Mouse (Mus musculus) neural tube, embryonic 14.5 days (tissue): ENCODE results near the gene Nrip3. TPM values are rescaled to one million over a fixed set of nuclear protein-coding genes. Genes with fewer than 3 reads are reported as not detected.

ENCODE experiments used
- ATAC-seq: fragments of 200-750 bp; cut with Nextera tagmentation; 2 replicates; pipeline ENCODE4 v1.8.0; 2017; ENCODE audit warnings: low read depth, mild to moderate bottlenecking, moderate TSS enrichment, moderate library complexity
- H3K27ac ChIP-seq: fragments of 300-500 bp; sonication (generic); 2 replicates; pipeline ENCODE4 v1.5.1; 2014; ENCODE audit warnings: low read depth, mild to moderate bottlenecking, control low read depth, low read length, moderate library complexity, mixed read lengths
- H3K27me3 ChIP-seq: fragments of 300-500 bp; sonication (generic); 2 replicates; pipeline ENCODE4 v1.6.1; 2014; ENCODE audit warnings: low read length; ENCODE audit not compliant: control insufficient read depth, insufficient read depth
- H3K36me3 ChIP-seq: fragments of 300-500 bp; sonication (generic); 2 replicates; pipeline ENCODE4 v1.6.1; 2014; ENCODE audit warnings: low read length, mixed read lengths; ENCODE audit not compliant: control insufficient read depth, insufficient read depth
- H3K4me1 ChIP-seq: fragments of 300-500 bp; sonication (generic); 2 replicates; pipeline ENCODE4 v1.6.1; 2014; ENCODE audit warnings: low read length; ENCODE audit not compliant: control insufficient read depth, insufficient read depth
- H3K4me2 ChIP-seq: fragments of 300-500 bp; sonication (generic); 2 replicates; pipeline ENCODE4 v1.6.1; 2014; ENCODE audit warnings: mild to moderate bottlenecking, low read depth, low read length, control low read depth
- H3K4me3 ChIP-seq: fragments of 300-500 bp; sonication (generic); 2 replicates; pipeline ENCODE4 v1.5.1; 2014; ENCODE audit warnings: low read depth, low read length, control low read depth, mixed read lengths
- H3K9ac ChIP-seq: fragments of 300-500 bp; sonication (generic); replicated peaks from 2 replicates; pipeline ENCODE4 v1.6.1; 2014; ENCODE audit warnings: low read depth, mild to moderate bottlenecking, control low read depth, low read length, mixed read lengths
- H3K9me3 ChIP-seq: fragments of 300-500 bp; sonication (generic); 2 replicates; pipeline ENCODE4 v1.6.1; 2016; ENCODE audit warnings: low read length; ENCODE audit not compliant: control insufficient read depth
- WGBS: fragments of 180-500 bp; shearing (Covaris S2); extraction: QIAGEN DNeasy Blood & Tissue Kit; methylation state at CpG from one replicate; pipeline ENCODE4 v1.1.7; 2014; 5-methylcytosine and 5-hydroxymethylcytosine counted together
- polyA plus RNA-seq: library from polyadenylated mRNA; unstranded; fragments of >200 nt; fragmentation: Nextera tagmentation; extraction: Ambion mirVana; gene quantifications from 2 replicates; pipeline ENCODE4 v1.2.1, GENCODE M21; 2014

Gene Nrip3
- polyA plus RNA-seq, 1 experiment from 2014 or later = 17.0 TPM

- no peaks in the 10 kb centered on the region; the same call in 1 of the 2 replicates for H3K27me3 ChIP-seq
- H3K4me2 ChIP-seq = peak within 1 kb of the TSS; percentile 92
- peak; percentile 90 for ATAC-seq
Measured at GRCm38 (mm10) chr7:109752008-109752925, 29.6 kb downstream of the Nrip3 start, which contains the start of gene Tmem9b. Gene Tmem9b, minus strand, starts transcription at chr7:109752875.

GRCm38 (mm10) chr7:109751427-109752007 is 30.3 kb downstream of the Nrip3 start:
- Histone ChIP-seq H3K27ac (peak overlapping the region; percentile 88), H3K36me3 (peaks cover 12% of the 10 kb centered on the region), H3K4me3 (peak overlapping the region; percentile 92), H3K4me2 (peak overlapping the region; percentile 92), H3K4me1 (peaks cover 17% of the 10 kb centered on the region), H3K9ac (peak overlapping the region; percentile 92), H3K27me3 (no peaks in the 10 kb centered on the region; the same call in 1 of the 2 replicates), H3K9me3 (no peaks in the 10 kb centered on the region)
- ATAC-seq = peak; percentile 16
- 6% methylated on average over 13 of the region's 13 CpGs for WGBS

More at GRCm38 (mm10) chr7:109752008-109752925, 29.6 kb downstream of the Nrip3 start, which contains the start of gene Tmem9b:
- Histone ChIP-seq H3K27ac (peak within 1 kb of the TSS; percentile 88), H3K9ac (peak within 1 kb of the TSS; percentile 92), H3K9me3 (no peaks in the 10 kb centered on the region), H3K4me3 (peak within 1 kb of the TSS; percentile 92), H3K36me3 (0 out of 2 replicates have a peak, but pooled peaks cover 5% of the 10 kb centered on the region), H3K4me1 (peaks cover 17% of the 10 kb centered on the region)
- WGBS = under 1% methylated on average over 74 of the region's 74 CpGs

GRCm38 (mm10) chr7:109747747-109748146 is 34.1 kb downstream of the Nrip3 start:
- H3K4me3 ChIP-seq = no peak overlapping the region
- H3K4me1 ChIP-seq = peaks cover 8% of the 10 kb centered on the region
- no peaks in the 10 kb centered on the region; the same call in 1 of the 2 replicates for H3K27me3 ChIP-seq
- no peak overlapping the region for H3K9ac ChIP-seq
- no peak overlapping the region for H3K27ac ChIP-seq
- peaks cover 30% of the 10 kb centered on the region for H3K36me3 ChIP-seq
- ATAC-seq = no peak
- H3K9me3 ChIP-seq = no peaks in the 10 kb centered on the region
- H3K4me2 ChIP-seq = no peak overlapping the region
- WGBS = 68% methylated on average over 1 of the region's 1 CpGs

GRCm38 (mm10) chr7:109741703-109742102 is 40.1 kb downstream of the Nrip3 start:
- Histone ChIP-seq H3K4me1 (no peaks in the 10 kb centered on the region), H3K9ac (no peak overlapping the region), H3K4me3 (no peak overlapping the region), H3K9me3 (no peaks in the 10 kb centered on the region), H3K27me3 (no peaks in the 10 kb centered on the region), H3K4me2 (no peak overlapping the region), H3K36me3 (peaks cover 55% of the 10 kb centered on the region), H3K27ac (no peak overlapping the region)
- ATAC-seq = no peak
- 95% methylated on average over 4 of the region's 4 CpGs for WGBS

- no peak for ATAC-seq
- no peaks in the 10 kb centered on the region for H3K4me1 ChIP-seq
- no peak overlapping the region for H3K4me3 ChIP-seq
- H3K9ac ChIP-seq = no peak overlapping the region
- 90% methylated on average over 1 of the region's 1 CpGs for WGBS
- no peak overlapping the region for H3K4me2 ChIP-seq
- H3K27me3 ChIP-seq = no peaks in the 10 kb centered on the region
- H3K36me3 ChIP-seq = peaks cover 58% of the 10 kb centered on the region
- no peaks in the 10 kb centered on the region for H3K9me3 ChIP-seq
- no peak overlapping the region for H3K27ac ChIP-seq
Measured at GRCm38 (mm10) chr7:109741060-109741459, 40.8 kb downstream of the Nrip3 start.

GRCm38 (mm10) chr7:109739822-109740370 is 41.9 kb downstream of the Nrip3 start:
- Histone ChIP-seq H3K36me3 (peaks cover 66% of the 10 kb centered on the region), H3K9ac (no peak overlapping the region), H3K27me3 (no peaks in the 10 kb centered on the region), H3K4me3 (no peak overlapping the region), H3K4me2 (no peak overlapping the region), H3K9me3 (no peaks in the 10 kb centered on the region), H3K4me1 (no peaks in the 10 kb centered on the region), H3K27ac (no peak overlapping the region)
- WGBS = 94% methylated on average over 5 of the region's 5 CpGs
- no peak for ATAC-seq

GRCm38 (mm10) chr7:109734806-109735205 is 47.0 kb downstream of the Nrip3 start:
- Histone ChIP-seq H3K27ac (no peak overlapping the region), H3K27me3 (no peaks in the 10 kb centered on the region), H3K9me3 (no peaks in the 10 kb centered on the region), H3K4me3 (no peak overlapping the region), H3K9ac (no peak overlapping the region), H3K4me2 (no peak overlapping the region), H3K4me1 (no peaks in the 10 kb centered on the region), H3K36me3 (peaks cover 30% of the 10 kb centered on the region)
- 92% methylated on average over 4 of the region's 4 CpGs for WGBS
- no peak for ATAC-seq

GRCm38 (mm10) chr7:109731626-109732025 is 50.2 kb downstream of the Nrip3 start, which contains the start of gene Ascl3:
Gene Ascl3, minus strand, starts transcription at chr7:109731726.
- no peak within 1 kb of the TSS for H3K27ac ChIP-seq
- no peak within 1 kb of the TSS for H3K9ac ChIP-seq
- H3K4me1 ChIP-seq = no peaks in the 10 kb centered on the region
- ATAC-seq = no peak
- no peak within 1 kb of the TSS for H3K4me2 ChIP-seq
- H3K9me3 ChIP-seq = no peaks in the 10 kb centered on the region
- 88% methylated on average over 5 of the region's 5 CpGs for WGBS
- peaks cover 18% of the 10 kb centered on the region for H3K36me3 ChIP-seq
- no peaks in the 10 kb centered on the region for H3K27me3 ChIP-seq
- no peak within 1 kb of the TSS for H3K4me3 ChIP-seq
